Mouse (Mus musculus) hindlimb bud, embryonic 11.5 days (tissue): ENCODE data around the gene Dlgap3.

Source experiments
- DNase-seq: peaks from one replicate; pipeline ENCODE4 v3.0.0-alpha.2; 2012; ENCODE audit warnings: low read depth, low spot score; ENCODE audit errors: extremely low spot score

The Dlgap3 gene

GRCm38 (mm10) chr4:127168914-127169345, at the start of gene Dlgap3:
Dlgap3 (plus strand) TSS chr4:127169204.
- DNase-seq, result no peak

GRCm38 (mm10) chr4:127123391-127123790, 45.6 kb upstream of the Dlgap3 start, which contains the start of gene Tmem35b:
Tmem35b (plus strand) TSS chr4:127123691.
- DNase-seq, result no peak

GRCm38 (mm10) chr4:127124331-127124730, 44.7 kb upstream of the Dlgap3 start:
- DNase-seq, result no peak

GRCm38 (mm10) chr4:127125834-127126463, 43.1 kb upstream of the Dlgap3 start:
- DNase-seq, result peak; percentile 22

- no peak for DNase-seq
Observed at GRCm38 (mm10) chr4:127134687-127135086, 34.3 kb upstream of the Dlgap3 start.

GRCm38 (mm10) chr4:127137591-127137990, 31.4 kb upstream of the Dlgap3 start:
- no peak for DNase-seq

GRCm38 (mm10) chr4:127138486-127138885, 30.5 kb upstream of the Dlgap3 start:
- no peak for DNase-seq

- DNase-seq, result no peak
Observed at GRCm38 (mm10) chr4:127150031-127150430, 19.0 kb upstream of the Dlgap3 start.

- DNase-seq, result no peak
Observed at GRCm38 (mm10) chr4:127153345-127153744, 15.7 kb upstream of the Dlgap3 start.

GRCm38 (mm10) chr4:127155757-127156156, 13.2 kb upstream of the Dlgap3 start:
- DNase-seq, result no peak

GRCm38 (mm10) chr4:127157746-127158145, 11.3 kb upstream of the Dlgap3 start:
- DNase-seq, result no peak

- no peak for DNase-seq
Observed at GRCm38 (mm10) chr4:127163926-127164325, 5.1 kb upstream of the Dlgap3 start.

GRCm38 (mm10) chr4:127167096-127167495, 1.9 kb upstream of the Dlgap3 start:
- DNase-seq, result no peak

GRCm38 (mm10) chr4:127167731-127168130, 1.3 kb upstream of the Dlgap3 start:
- DNase-seq, result no peak

- DNase-seq, result no peak
Observed at GRCm38 (mm10) chr4:127168211-127168913, 642 bp upstream of the Dlgap3 start.

- DNase-seq, result no peak
Observed at GRCm38 (mm10) chr4:127169346-127170221, 580 bp downstream of the Dlgap3 start.

- DNase-seq, result no peak
Observed at GRCm38 (mm10) chr4:127170866-127171265, 1.9 kb downstream of the Dlgap3 start.

- DNase-seq, result no peak
Observed at GRCm38 (mm10) chr4:127171341-127171905, 2.4 kb downstream of the Dlgap3 start.

- no peak for DNase-seq
Observed at GRCm38 (mm10) chr4:127172119-127172518, 3.1 kb downstream of the Dlgap3 start.

- DNase-seq, result no peak
Observed at GRCm38 (mm10) chr4:127172614-127173013, 3.6 kb downstream of the Dlgap3 start.

- peak; percentile 60 for DNase-seq
Observed at GRCm38 (mm10) chr4:127173461-127173860, 4.5 kb downstream of the Dlgap3 start.
